Mouse (Mus musculus): Measurements from ENCODE around the gene Ccdc162.

DNA sequence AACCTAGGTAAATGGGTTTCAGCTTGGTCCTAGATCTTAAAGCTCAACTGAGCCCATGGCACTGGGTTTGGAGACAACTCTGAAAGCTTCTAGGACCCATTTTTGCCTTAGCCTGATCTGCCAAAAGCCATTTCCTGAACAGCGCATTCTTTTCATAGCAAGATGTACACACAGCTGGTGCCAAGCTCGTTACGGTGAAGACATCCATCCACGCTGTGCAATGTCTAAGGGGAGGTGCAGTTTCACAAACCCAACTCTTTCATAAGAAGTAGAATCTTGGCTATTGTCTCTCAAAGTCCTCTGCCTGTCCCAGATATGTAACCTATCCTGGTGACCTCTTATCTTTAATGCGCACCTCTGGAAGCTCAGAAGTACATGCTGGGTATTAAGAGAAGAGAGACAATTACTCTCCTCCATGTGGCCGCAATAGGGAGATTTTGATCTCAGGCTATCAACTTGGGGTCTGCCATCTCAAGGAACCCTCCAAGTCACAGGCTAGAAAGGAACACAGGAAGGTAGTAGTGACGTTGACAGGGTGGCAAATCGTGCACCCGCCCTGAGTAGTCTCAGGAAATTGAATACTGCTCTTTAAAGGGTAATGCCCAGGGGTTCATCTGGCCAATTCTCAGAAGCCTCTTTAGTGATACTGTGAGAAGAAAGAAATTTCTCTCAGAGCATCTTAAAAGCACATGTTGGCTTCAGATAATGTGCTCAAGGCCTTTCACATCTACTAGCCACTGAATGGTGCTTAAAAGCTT, 81.0 kb downstream of the Ccdc162 start:
- no peak for TF ChIP-seq POLR2A (IDR thresholded peaks at IDR 0.05; ENCODE audit: borderline replicate concordance, low read depth, low read length)
- TF ChIP-seq CTCF (IDR thresholded peaks at IDR 0.05; ENCODE audit: low read depth, low read length): no peak

Measured in bone marrow macrophage, adult 2 months (primary cell).